Mouse (Mus musculus) gastrocnemius, adult 8-10 months (tissue): Measurements from ENCODE around the gene Gpx2. TPM values are rescaled to one million over a fixed set of nuclear protein-coding genes. Genes with fewer than 3 reads are reported as not detected.
A peak's percentile ranks its signal among the peaks of the same experiment; 100 is the strongest.

Experiments
- DNase-seq, 2 experiments: peaks; one replicate each; pipeline ENCODE4 v3.0.0; 2022; ENCODE audit warnings: low spot score in 2 of 2
- total RNA-seq, 4 experiments: library from RNA; stranded (reverse); gene quantifications; 2 replicates each; pipeline ENCODE4 v1.2.4; 2022

Gpx2 gene
- total RNA-seq, 4 experiments from 2014 or later = not detected

GRCm38 (mm10) chr12:76765354-76765851, 30.0 kb downstream of the Gpx2 start, which contains the start of the genes Churc1 and Fntb:
Gene Churc1 (plus strand): TSS chr12:76765538.
Gene Fntb (plus strand): TSS chr12:76765589.
- peak; percentile 81 to 82 for DNase-seq

GRCm38 (mm10) chr12:76752652-76753318, 42.6 kb downstream of the Gpx2 start:
- no peak for DNase-seq

- no peak for DNase-seq
These were observed 44.4 kb downstream of the Gpx2 start for GRCm38 (mm10) chr12:76750866-76751459.

Other genes with a start within 250 kb of the Gpx2 start
- 100 to 1,000 TPM; 167 to 183 (median 176) TPM for gene Sptb, start 85.0 kb downstream of the Gpx2 start, total RNA-seq
- gene Churc1, start 30.0 kb downstream of the Gpx2 start, total RNA-seq = 10 to 100 TPM; 58.2 to 63.8 (median 60.9) TPM
- 10 to 100 TPM; 10.4 to 12.0 (median 11.6) TPM for gene Fntb, start 30.0 kb downstream of the Gpx2 start, total RNA-seq
- 1 to 10 TPM in 3 of 4 experiments, under 1 TPM in 1; 0.92 to 2.6 (median 1.6) TPM for gene Rab15, start 27.4 kb upstream of the Gpx2 start, total RNA-seq
- 10 to 100 TPM; 27.0 to 40.6 (median 31.6) TPM for gene Max, start 166.6 kb upstream of the Gpx2 start, total RNA-seq